Mouse (Mus musculus): Measurements from ENCODE around the gene Rpgr.

- TF ChIP-seq POLR2A (IDR thresholded peaks at IDR 0.05; ENCODE audit: control insufficient read depth, low read depth, low read length) (no peak), CTCF (IDR thresholded peaks at IDR 0.05; ENCODE audit: control insufficient read depth, insufficient read depth, insufficient replicate concordance, low read depth, low read length) (no peak)
These were observed 99.5 kb downstream of the Rpgr start, which contains the start of gene Srpx for GRCm38 (mm10) chrX:10117065-10117719.

Measured in testis, adult 2 months (tissue).